Mouse (Mus musculus) embryo, embryonic 9.5 days (tissue): ENCODE results near the gene Cldn19.
"Not testable (repeated sequence)": the region's sequence is repeated elsewhere in the genome, so short reads cannot be mapped to it uniquely, and the experiment has no call there.

Experiments
- DNase-seq: peaks from one replicate; pipeline ENCODE4 v3.0.0-alpha.2; 2017; ENCODE audit errors: extremely low spot score

Gene Cldn19

GRCm38 (mm10) chr4:119252025-119252808 is 3.0 kb upstream of the Cldn19 start:
- DNase-seq = no peak

GRCm38 (mm10) chr4:119254012-119254618 is 1.1 kb upstream of the Cldn19 start:
- DNase-seq = no peak

- DNase-seq = no peak
Measured at GRCm38 (mm10) chr4:119257083-119257482, 1.9 kb downstream of the Cldn19 start.

- DNase-seq = no peak
Measured at GRCm38 (mm10) chr4:119259344-119260254, 4.4 kb downstream of the Cldn19 start.

- DNase-seq = no peak
Measured at GRCm38 (mm10) chr4:119261087-119261713, 6.0 kb downstream of the Cldn19 start.

GRCm38 (mm10) chr4:119262483-119262882 is 7.3 kb downstream of the Cldn19 start:
- DNase-seq = no peak

- DNase-seq = no peak
Measured at GRCm38 (mm10) chr4:119263459-119263858, 8.2 kb downstream of the Cldn19 start.

- no peak for DNase-seq
Measured at GRCm38 (mm10) chr4:119266606-119267005, 11.4 kb downstream of the Cldn19 start.

- DNase-seq = no peak
Measured at GRCm38 (mm10) chr4:119274627-119275026, 19.4 kb downstream of the Cldn19 start.

- no peak for DNase-seq
Measured at GRCm38 (mm10) chr4:119275226-119275625, 20.0 kb downstream of the Cldn19 start.

- DNase-seq = no peak
Measured at GRCm38 (mm10) chr4:119275726-119276125, 20.5 kb downstream of the Cldn19 start.

- DNase-seq = not testable (repeated sequence)
Measured at GRCm38 (mm10) chr4:119278784-119279183, 23.6 kb downstream of the Cldn19 start.

GRCm38 (mm10) chr4:119284861-119285260 is 29.6 kb downstream of the Cldn19 start:
- DNase-seq = no peak

GRCm38 (mm10) chr4:119285336-119285735 is 30.1 kb downstream of the Cldn19 start:
- no peak for DNase-seq

- no peak for DNase-seq
Measured at GRCm38 (mm10) chr4:119291921-119292320, 36.7 kb downstream of the Cldn19 start.

- peak; percentile 38 for DNase-seq
Measured at GRCm38 (mm10) chr4:119292771-119293573, 37.8 kb downstream of the Cldn19 start.

GRCm38 (mm10) chr4:119293574-119294258 is 38.5 kb downstream of the Cldn19 start:
- peak; percentile 48 for DNase-seq

- DNase-seq = peak; percentile 98
Measured at GRCm38 (mm10) chr4:119294415-119295133, 39.4 kb downstream of the Cldn19 start, which contains the start of gene Ybx1. Gene Ybx1, minus strand, starts transcription at chr4:119294604.

- DNase-seq = peak; percentile 37
Measured at GRCm38 (mm10) chr4:119295134-119295453, 39.9 kb downstream of the Cldn19 start.

- DNase-seq = no peak
Measured at GRCm38 (mm10) chr4:119297361-119297760, 42.1 kb downstream of the Cldn19 start.
